In the genomic region with DNA sequence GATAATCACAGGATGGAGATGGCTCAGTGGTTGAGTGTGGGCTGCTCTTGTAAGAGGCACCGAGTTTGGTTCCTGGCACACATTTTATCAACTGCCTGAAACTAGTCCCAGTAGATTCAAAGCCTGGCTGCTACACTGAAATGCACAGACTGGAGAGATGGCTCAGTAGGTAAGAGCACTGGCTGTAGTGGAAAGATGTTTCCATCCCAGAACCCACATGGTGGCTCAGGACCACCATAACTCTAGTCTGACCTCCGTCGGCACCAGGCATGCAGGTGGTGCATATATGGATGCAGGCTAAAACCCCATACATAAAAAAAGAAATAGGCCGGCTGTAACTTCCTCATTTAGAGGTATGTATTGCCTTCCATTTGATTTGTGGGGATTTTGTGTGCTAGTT, we compare ENCODE assay signal across 11 mouse cellular contexts. TPM values are rescaled to one million over a fixed set of nuclear protein-coding genes. Genes with fewer than 3 reads are reported as not detected.
DNase-seq lines count a peak whose midpoint lies in the region; ATAC-seq and TF ChIP-seq lines count a peak whose summit lies in the region.
"Had no signal": no experiment of that assay in that cellular context is flagged by ENCODE, and none has a peak within 500 bp of the region (broad histone marks: within the 10 kb centered on the region; RNA-seq: fewer than 3 reads in every experiment).

No protein-coding gene starts in this region.

- intact Hi-C loops in heart, adult 2 months (cut with DNase I) = loop anchor here (10.0 kb wide), 3 partner anchors 335 to 1355 kb away; partner anchors contain the start of genes Pdik1l and Zfp46

- peaks cover 42% of the 10 kb centered on the region for H3K36me3 ChIP-seq in heart, adult 2 months (ENCODE audit: control insufficient read depth, insufficient read depth, low read length)
- peaks cover 61% of the 10 kb centered on the region for H3K36me3 ChIP-seq in heart, embryonic 10.5 days
- peaks cover 70% of the 10 kb centered on the region for H3K36me3 ChIP-seq in liver, embryonic 14.5 days (replicated peaks; ENCODE audit: control insufficient read depth, insufficient read depth, low read depth)

- H3K79me2 ChIP-seq in heart, adult 2 months (replicated peaks; ENCODE audit: control insufficient read depth, insufficient read depth, low read length) = 0 out of 2 replicates have a peak, but pooled peaks cover 1% of the 10 kb centered on the region

- no peak overlapping the region for H3K9ac ChIP-seq in heart, adult 2 months (ENCODE audit: low read depth, low read length)
- no peak overlapping the region for H3K9ac ChIP-seq in liver, embryonic 14.5 days (replicated peaks)

- H3K4me3 ChIP-seq in heart, adult 2 months = no peak overlapping the region
- H3K4me3 ChIP-seq in heart, embryonic 10.5 days = no peak overlapping the region
- H3K4me3 ChIP-seq in liver, embryonic 14.5 days (ENCODE audit: insufficient read depth in 1 of 2, low read depth in 2 of 2, low read length in 2 of 2) = no peak overlapping the region

- TF ChIP-seq CTCF in heart, adult 2 months (IDR thresholded peaks at IDR 0.05) = no peak
- no peak for TF ChIP-seq CTCF in liver, embryonic 14.5 days (IDR thresholded peaks at IDR 0.05; ENCODE audit: low read depth)

- no peak for DNase-seq in heart, adult 2 months
- DNase-seq in heart, embryonic 10.5 days (ENCODE audit: low spot score) = no peak
- DNase-seq in 3T3-L1 (ENCODE audit: low read depth, low spot score) (peak; percentile 25), MEL-GATA-1-ER (ENCODE audit: extremely low read depth, low read depth) (peak; percentile 56)
- no peak for DNase-seq in liver, embryonic 14.5 days (ENCODE audit: low read depth in 3 of 3, low spot score in 3 of 3)
- no peak for DNase-seq in kidney, postnatal 25 days
- no peak for DNase-seq in kidney, adult 11 months
- no peak for DNase-seq in right cerebral cortex, postnatal 4 days
- DNase-seq: cerebellum, postnatal 25 days; lung, postnatal 36 days had no signal

- ATAC-seq in liver, embryonic 14.5 days (ENCODE audit: insufficient read depth) = no peak
- ATAC-seq: activated CD4-positive, CD25-positive, alpha-beta regulatory T cell, adult 4 months had no signal

- TF ChIP-seq EP300 in heart, adult 2 months (IDR thresholded peaks at IDR 0.05; ENCODE audit: insufficient read depth, low read depth, low read length) = no peak
- TF ChIP-seq EP300 in liver, embryonic 14.5 days (IDR thresholded peaks at IDR 0.05; ENCODE audit: low read depth) = no peak

- 0 out of 2 replicates have a peak, but pooled peaks have one; percentile 21 for TF ChIP-seq POLR2A in heart, adult 2 months (IDR thresholded peaks at IDR 0.05; ENCODE audit: insufficient read depth, low read depth, low read length)

- WGBS in heart, adult 2 months = 55% methylated on average over 4 of the region's 4 CpGs
- 76% methylated on average over 4 of the region's 4 CpGs for WGBS in heart, embryonic 10.5 days
- WGBS in liver, embryonic 14.5 days (ENCODE audit: insufficient replicate concordance) = 43% methylated on average over 4 of the region's 4 CpGs

- H3K4me2 ChIP-seq in liver, embryonic 14.5 days (ENCODE audit: low read depth) = peak overlapping the region; percentile 81

- no peaks in the 10 kb centered on the region for H3K27me3 ChIP-seq in heart, adult 2 months (ENCODE audit: control insufficient read depth, insufficient read depth, low read length)
- H3K27me3 ChIP-seq in heart, embryonic 10.5 days (ENCODE audit: insufficient read depth, poor library complexity, severe bottlenecking) = no peaks in the 10 kb centered on the region
- H3K27me3 ChIP-seq in liver, embryonic 14.5 days (ENCODE audit: control insufficient read depth, insufficient read depth, low read length) = no peaks in the 10 kb centered on the region

- H3K27ac ChIP-seq in heart, adult 2 months = no peak overlapping the region
- H3K27ac ChIP-seq in heart, embryonic 10.5 days = no peak overlapping the region
- peak overlapping the region; percentile 89 for H3K27ac ChIP-seq in liver, embryonic 14.5 days

- H3K4me1 ChIP-seq in heart, adult 2 months (ENCODE audit: control insufficient read depth, insufficient read depth, low read length) = peaks cover 3% of the 10 kb centered on the region
- peaks cover 28% of the 10 kb centered on the region for H3K4me1 ChIP-seq in heart, embryonic 10.5 days
- peaks cover 22 to 24% of the 10 kb centered on the region in 2 experiments for H3K4me1 ChIP-seq in liver, embryonic 14.5 days (replicated peaks; ENCODE audit: control insufficient read depth in 2 of 2, insufficient read depth in 2 of 2, low read length in 1 of 2)

- H3K9me3 ChIP-seq in heart, embryonic 10.5 days = no peaks in the 10 kb centered on the region
- no peaks in the 10 kb centered on the region for H3K9me3 ChIP-seq in liver, embryonic 14.5 days (ENCODE audit: control insufficient read depth, low read length)

RNA-seq across cellular contexts. Expression of gene Syf2, which starts 1.2 kb away (rescaled TPM):
- 10 to 100 TPM; 48.7 to 61.1 TPM for total RNA-seq in heart, adult 2 months (2021)
- 24.9 and 34.1 TPM in 2 replicates for polyA plus RNA-seq in heart, adult 2 months (2012; rRNA removed)
- polyA plus RNA-seq in heart, embryonic 10.5 days (2016; fragmentation: Nextera tagmentation; extraction: Ambion mirVana) = 52.3 and 63.0 TPM in 2 replicates
- 21.9 and 42.9 TPM in 2 replicates for polyA plus RNA-seq in liver, embryonic 14.5 days (2012; rRNA removed)
- polyA plus RNA-seq in liver, embryonic 14.5 days (2014; fragmentation: Nextera tagmentation; extraction: Ambion mirVana) = 52.6 and 56.0 TPM in 2 replicates

RNA-seq across cellular contexts. Expression of gene Rsrp1, which starts 6.1 kb away (rescaled TPM):
- total RNA-seq in heart, adult 2 months (2021) = 100 to 1,000 TPM; 137 to 175 TPM
- 192 TPM in 2 replicates for polyA plus RNA-seq in heart, adult 2 months (2012; rRNA removed)
- polyA plus RNA-seq in heart, embryonic 10.5 days (2016; fragmentation: Nextera tagmentation; extraction: Ambion mirVana) = 329 and 376 TPM in 2 replicates
- 228 and 239 TPM in 2 replicates for polyA plus RNA-seq in liver, embryonic 14.5 days (2012; rRNA removed)
- 151 and 161 TPM in 2 replicates for polyA plus RNA-seq in liver, embryonic 14.5 days (2014; fragmentation: Nextera tagmentation; extraction: Ambion mirVana)

RNA-seq across cellular contexts. Expression of gene Tmem50a, which starts 14.7 kb away (rescaled TPM):
- 10 to 100 TPM; 59.3 to 69.2 TPM for total RNA-seq in heart, adult 2 months (2021)
- 81.8 and 106 TPM in 2 replicates for polyA plus RNA-seq in heart, adult 2 months (2012; rRNA removed)
- 129 and 131 TPM in 2 replicates for polyA plus RNA-seq in heart, embryonic 10.5 days (2016; fragmentation: Nextera tagmentation; extraction: Ambion mirVana)
- 44.2 and 50.8 TPM in 2 replicates for polyA plus RNA-seq in liver, embryonic 14.5 days (2012; rRNA removed)
- polyA plus RNA-seq in liver, embryonic 14.5 days (2014; fragmentation: Nextera tagmentation; extraction: Ambion mirVana) = 59.5 and 65.1 TPM in 2 replicates

Comparison
In these comparisons a context has a peak if more than half of its experiments do, and no peak if none do; other contexts are left out.
1. DNase-seq: peak in 3T3-L1 (single experiment) and MEL-GATA-1-ER (single experiment); none in heart, adult 2 months (0 of 2), heart, embryonic 10.5 days (single experiment), liver, embryonic 14.5 days (0 of 3), kidney, postnatal 25 days (0 of 2), kidney, adult 11 months (single experiment) and right cerebral cortex, postnatal 4 days (single experiment).